Mouse (Mus musculus) G1E (cell line): ENCODE measurements at regions not wholly inside any gene's neighbourhood (a gene's known extent, or its start where the extent isn't known, plus 50 kb on each side); places are given as distances from the start of the nearest gene placed in this dataset.

Experiments used
- CTCF ChIP-seq: IDR thresholded peaks from 2 replicates; pipeline ENCODE4 v1.5.1; 2012; ENCODE audit warnings: low read depth, low read length, inconsistent platforms, mixed read lengths
- GATA1 ChIP-seq: IDR thresholded peaks from 2 replicates; pipeline ENCODE4 v1.6.1; 2012; ENCODE audit warnings: borderline replicate concordance, low read length, inconsistent platforms, mixed read lengths
- GATA2 ChIP-seq: IDR thresholded peaks from 2 replicates; pipeline ENCODE4 v1.6.1; 2012; ENCODE audit warnings: low read depth, low read length, inconsistent platforms, borderline replicate concordance
- TAL1 ChIP-seq: conservative IDR thresholded peaks from 2 replicates; pipeline ENCODE4 v1.6.1; 2012; ENCODE audit warnings: low read depth, low read length, inconsistent platforms, mixed read lengths

GRCm38 (mm10) chr10:8042306-8042705, 86.3 kb upstream of the Tab2 start:
- no peak for TF ChIP-seq CTCF
- no peak for TF ChIP-seq GATA2
- TF ChIP-seq GATA1 = no peak
- TF ChIP-seq TAL1 = no peak
